Mouse (Mus musculus) heart, postnatal 10 days (tissue): ENCODE results near the gene A630095N17Rik. TPM values are rescaled to one million over a fixed set of nuclear protein-coding genes. Genes with fewer than 3 reads are reported as not detected.
"Not testable (repeated sequence)": the region's sequence is repeated elsewhere in the genome, so short reads cannot be mapped to it uniquely, and the experiment has no call there.

Source experiments
- DNase-seq, 2 experiments: peaks; one replicate each; pipeline ENCODE4 v3.0.0; 2021
- intact Hi-C: fragments of 180-260 bp; cut with DNase I; formaldehyde crosslinking; loops from one replicate; pipeline ENCODE4 v1.15.1; 2025
- total RNA-seq, 2 experiments: library from RNA; stranded (reverse); gene quantifications; 2 replicates each; pipeline ENCODE4 v1.2.3; 2021

Gene A630095N17Rik
- total RNA-seq, 2 experiments from 2014 or later: not detected

GRCm38 (mm10) chr1:75244836-75245235, 12.9 kb upstream of the A630095N17Rik start:
- DNase-seq: peak; percentile 62 to 73
- intact Hi-C loops: no loop called here

- DNase-seq: no peak
- intact Hi-C loops: no loop called here
Measured at GRCm38 (mm10) chr1:75244175-75244826, 12.4 kb upstream of the A630095N17Rik start.

- intact Hi-C loops: no loop called here
- DNase-seq: no peak
Measured at GRCm38 (mm10) chr1:75243411-75243810, 11.5 kb upstream of the A630095N17Rik start.

GRCm38 (mm10) chr1:75239591-75239990, 7.7 kb upstream of the A630095N17Rik start:
- intact Hi-C loops: no loop called here
- peak; percentile 65 to 73 for DNase-seq

DNA sequence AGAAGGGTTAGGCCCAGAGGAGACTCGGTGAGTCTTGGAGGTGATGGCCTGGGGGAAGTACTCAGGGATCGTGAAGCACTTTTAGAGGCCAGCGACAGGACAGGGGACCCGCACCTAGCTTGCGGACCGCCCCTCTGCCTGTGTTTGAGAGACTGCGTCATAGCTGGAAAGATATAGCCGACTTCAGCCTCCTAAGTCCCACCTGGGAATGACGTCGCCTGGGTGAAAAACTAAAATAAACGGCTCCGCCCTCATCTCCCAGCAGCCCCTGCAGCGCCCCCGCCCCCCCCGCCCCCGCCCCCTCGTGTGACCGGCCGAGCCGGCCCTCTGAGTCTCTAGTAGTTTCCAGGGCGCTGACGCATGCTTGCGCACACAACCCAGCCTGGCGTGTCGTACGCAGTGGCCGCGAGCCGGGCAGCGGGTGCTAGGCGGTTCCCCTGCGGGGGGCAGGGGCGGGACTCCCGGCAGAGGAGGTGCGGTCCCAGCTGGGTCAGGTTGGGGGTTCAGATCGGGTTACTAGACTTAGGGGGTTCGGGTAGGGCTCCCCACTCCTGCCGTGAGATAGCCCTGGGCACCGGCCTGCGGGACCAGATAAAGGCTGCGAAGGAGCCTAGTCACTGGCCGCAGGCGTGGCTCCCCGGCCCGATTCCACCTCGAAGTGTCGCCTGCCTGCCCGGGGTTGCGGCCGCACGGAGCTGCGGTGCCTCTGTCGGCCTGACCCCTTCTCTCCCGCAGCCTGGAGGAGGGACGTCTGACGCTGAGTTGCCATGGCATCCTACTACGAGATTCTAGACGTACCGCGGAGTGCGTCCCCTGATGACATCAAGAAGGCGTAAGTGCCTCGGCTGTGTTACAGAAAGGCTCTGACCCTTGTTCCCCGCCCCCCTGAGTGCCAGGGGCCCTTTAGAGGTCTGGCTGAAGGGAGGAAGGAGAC, 4.5 kb upstream of the A630095N17Rik start, which contains the start of gene Dnajb2:
TSS of gene Dnajb2 (plus strand) at position 290 of the 934 bp plus-strand sequence.
- intact Hi-C loops: no loop called here
- peak; percentile 91 to 93 for DNase-seq

GRCm38 (mm10) chr1:75234606-75235005, 2.7 kb upstream of the A630095N17Rik start:
- intact Hi-C loops: loop anchor here (1.0 to 2.0 kb wide), 2 partner anchors 16 to 17 kb away; partner anchors contain the start of gene Tuba4a

GRCm38 (mm10) chr1:75232489-75232888, 587 bp upstream of the A630095N17Rik start:
- DNase-seq, intact Hi-C loops: not testable (repeated sequence)

More at GRCm38 (mm10) chr1:75234606-75235005, 2.7 kb upstream of the A630095N17Rik start:
- peak; percentile 75 to 79 for DNase-seq

DNA sequence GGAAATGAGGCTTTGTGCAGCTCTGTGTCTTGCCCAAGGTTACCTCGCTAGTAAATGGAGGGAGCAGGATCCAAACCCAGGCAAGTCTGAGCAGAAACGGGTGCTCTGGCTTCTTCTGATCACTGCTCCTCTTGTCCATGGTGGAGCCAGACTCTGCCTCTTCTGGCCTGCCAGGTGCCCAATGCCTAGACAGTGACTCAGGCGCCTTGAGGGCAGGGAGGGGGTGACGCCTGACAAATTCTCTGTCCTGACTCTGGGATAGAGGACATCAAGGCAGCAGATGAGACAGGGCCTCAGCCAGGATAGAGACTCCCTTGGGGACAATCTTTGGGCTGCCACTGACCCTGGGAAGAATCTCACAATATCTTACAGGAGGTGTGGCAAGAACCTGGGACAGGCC, 678 bp downstream of the A630095N17Rik start:
- intact Hi-C loops: no loop called here
- no peak for DNase-seq

- intact Hi-C loops: no loop called here
- no peak for DNase-seq
Measured at GRCm38 (mm10) chr1:75230335-75230994, 1.4 kb downstream of the A630095N17Rik start.

DNA sequence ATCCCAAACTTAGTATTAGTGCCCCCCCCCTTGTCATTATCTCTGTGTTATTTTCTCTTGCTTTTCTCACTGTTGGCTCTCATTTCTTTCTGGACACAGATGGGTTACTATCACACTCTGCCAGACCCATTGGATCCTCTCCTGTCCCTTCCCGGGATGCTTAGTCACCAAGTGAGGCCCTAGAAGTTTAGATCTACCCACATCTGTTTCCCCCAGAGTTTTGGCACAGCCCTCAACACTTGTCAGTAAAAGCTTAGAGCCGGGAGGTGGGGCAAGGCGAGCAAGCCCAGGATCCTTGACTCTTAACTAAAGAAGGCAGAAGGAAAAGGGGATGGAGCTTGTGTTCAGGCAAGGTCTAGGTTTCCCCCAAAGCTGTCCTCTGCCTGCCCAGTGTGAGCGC, 2.7 kb downstream of the A630095N17Rik start:
- intact Hi-C loops: no loop called here
- no peak for DNase-seq

DNA sequence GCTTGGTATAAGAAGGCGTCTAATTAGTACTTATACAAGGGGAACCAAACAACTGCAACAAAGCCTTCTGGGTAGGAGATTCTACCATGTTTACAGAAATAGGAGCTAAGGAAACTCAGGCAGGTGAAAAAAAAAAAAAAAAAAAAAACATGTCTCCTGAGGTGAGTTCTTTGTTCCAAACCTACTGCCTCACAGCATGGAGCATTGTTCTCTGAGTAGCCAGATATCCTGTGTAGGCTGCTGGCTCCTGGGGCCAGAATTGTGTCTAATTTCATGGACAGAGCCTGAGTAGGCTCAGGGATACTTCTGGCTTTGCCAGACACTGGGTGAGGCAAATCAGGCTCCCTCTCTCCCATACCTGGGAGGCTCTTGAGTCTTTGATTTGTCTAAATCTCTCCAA, 4.2 kb downstream of the A630095N17Rik start:
- DNase-seq: no peak
- intact Hi-C loops: no loop called here

DNA sequence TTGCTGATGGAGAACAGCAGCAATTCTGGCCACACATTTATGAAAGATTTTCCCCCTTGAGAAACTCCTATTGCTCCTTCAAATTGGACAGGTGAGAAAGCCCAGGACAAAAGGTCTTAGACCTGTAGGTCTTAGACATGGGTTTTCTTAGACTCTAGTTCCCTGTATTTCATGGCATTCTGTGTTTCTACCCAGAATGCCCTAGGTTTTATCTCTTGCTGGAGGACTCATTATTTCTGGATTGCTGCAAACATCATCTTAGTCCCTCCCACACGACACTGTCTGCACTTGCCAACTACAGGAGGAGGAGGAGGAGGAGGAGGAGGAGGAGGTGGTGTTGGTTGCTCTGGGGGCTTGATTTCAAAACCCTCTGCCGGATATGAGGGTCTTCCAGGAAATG, 5.8 kb downstream of the A630095N17Rik start:
- DNase-seq: no peak
- intact Hi-C loops: no loop called here

DNA sequence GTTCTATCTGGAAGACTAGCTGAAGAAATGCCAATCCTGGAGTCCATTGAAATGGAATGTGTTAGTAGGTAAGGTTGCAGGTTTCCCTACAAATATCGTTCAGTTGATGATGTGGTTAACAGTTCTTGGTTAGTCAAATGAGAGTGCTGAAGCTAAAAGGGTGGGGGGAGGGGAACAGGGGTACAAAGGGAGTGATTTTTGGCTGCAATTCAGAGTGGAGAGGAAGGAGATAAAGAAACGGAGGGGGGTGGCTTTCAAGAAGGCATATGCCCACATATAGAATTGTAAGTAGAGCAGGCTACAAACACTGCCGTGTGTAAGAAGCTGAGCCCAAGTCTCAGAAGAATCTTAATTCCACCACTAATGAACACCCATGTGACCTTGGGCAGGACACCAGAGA, 6.4 kb downstream of the A630095N17Rik start:
- intact Hi-C loops: no loop called here
- no peak for DNase-seq

DNA sequence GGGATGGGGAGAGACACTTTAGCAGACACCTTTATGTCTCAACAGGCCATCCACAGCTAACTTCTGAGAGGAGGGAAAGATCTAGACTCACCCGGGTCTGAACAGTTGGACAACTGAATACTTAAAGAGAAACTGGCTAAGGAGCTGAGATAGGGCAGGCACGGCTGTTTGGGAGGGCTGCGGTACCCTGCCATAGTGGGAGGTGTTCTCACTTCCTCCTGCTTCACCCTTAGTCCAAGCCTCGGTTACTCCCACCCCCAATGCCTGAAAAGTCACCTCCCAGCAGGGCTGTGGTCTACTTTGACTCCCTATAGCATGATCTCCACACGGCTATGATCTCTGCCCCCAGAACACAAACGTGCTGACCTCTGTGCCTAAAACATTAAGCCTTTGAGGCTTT, 8.4 kb downstream of the A630095N17Rik start:
- intact Hi-C loops: no loop called here

GRCm38 (mm10) chr1:75222926-75223325, 9.0 kb downstream of the A630095N17Rik start:
- intact Hi-C loops: no loop called here

More for the DNA sequence above, 8.4 kb downstream of the A630095N17Rik start:
- no peak for DNase-seq

DNA sequence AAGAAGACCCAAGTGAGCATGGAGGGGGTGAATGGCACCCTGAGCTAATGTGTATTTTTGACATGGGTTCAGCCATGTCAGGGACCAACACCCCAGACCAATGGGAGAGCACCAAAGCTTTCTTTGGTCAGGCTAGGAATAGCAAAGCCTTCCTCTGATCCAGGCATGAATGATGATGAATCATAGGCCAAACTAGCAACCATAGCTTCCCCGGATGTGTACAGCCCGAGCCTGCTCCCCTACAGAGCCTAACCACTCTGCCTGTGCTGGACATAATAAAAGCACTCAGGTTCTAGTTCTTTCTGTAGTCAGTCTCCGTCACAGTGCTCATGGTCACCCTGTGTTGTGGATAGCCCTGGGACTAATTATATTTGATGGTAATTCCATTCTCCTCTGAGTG, 10.4 kb downstream of the A630095N17Rik start:
- intact Hi-C loops: no loop called here
- DNase-seq: no peak

More at GRCm38 (mm10) chr1:75222926-75223325, 9.0 kb downstream of the A630095N17Rik start:
- DNase-seq: no peak

DNA sequence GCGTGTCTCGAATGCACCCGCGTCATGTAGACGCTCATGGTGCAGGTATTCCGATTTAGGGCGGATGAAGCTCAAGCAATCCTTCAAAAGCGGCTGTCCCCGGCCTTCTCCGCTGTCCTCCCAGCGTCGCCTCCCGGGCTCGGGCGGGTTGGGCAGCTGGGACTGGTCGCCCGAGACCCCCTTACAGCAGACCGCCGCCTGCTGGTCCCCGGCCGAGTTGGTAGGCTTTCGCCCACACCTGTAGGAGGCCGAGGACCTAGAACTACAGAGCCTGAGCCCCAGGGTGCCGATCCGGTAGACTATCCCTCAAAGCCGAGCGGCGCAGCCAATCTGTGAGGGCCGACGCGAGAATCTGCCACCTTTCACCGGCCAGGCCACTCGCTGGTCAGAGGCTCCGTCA, 12.4 kb downstream of the A630095N17Rik start, which contains the start of gene Tuba4a:
TSS of gene Tuba4a (minus strand) at position 335 of the 400 bp plus-strand sequence.
- intact Hi-C loops: loop anchor here (2.0 kb wide), 1 partner anchor 15 kb away; no protein-coding TSS in a partner anchor
- DNase-seq: peak in 1 of 2 experiments; percentile 33

DNA sequence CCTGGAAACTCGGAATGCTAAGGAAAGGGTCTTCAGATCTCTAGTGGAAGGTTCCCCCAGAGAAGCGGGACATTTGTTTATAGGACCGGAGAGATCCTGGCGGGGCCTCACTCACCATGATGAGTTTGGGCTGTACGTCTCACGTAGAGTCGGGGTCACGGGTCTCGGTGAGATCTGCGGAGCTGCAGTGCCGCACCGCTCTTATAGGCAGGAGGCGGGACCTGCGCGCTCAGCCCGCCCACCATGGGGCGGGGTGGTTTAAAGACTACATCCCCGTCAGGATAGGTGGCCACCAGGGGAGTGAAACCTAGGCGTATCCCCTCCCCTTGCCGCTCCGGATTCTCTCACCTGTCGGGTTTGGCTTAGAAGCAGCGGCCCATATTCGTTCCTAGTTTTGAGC, 12.8 kb downstream of the A630095N17Rik start:
- intact Hi-C loops: loop anchor here (2.0 kb wide), 1 partner anchor 16 kb away; no protein-coding TSS in a partner anchor
- peak; percentile 91 to 92 for DNase-seq

- intact Hi-C loops: loop anchor here (2.0 kb wide), 1 partner anchor 16 kb away; no protein-coding TSS in a partner anchor
- DNase-seq: peak; percentile 84 to 87
Measured at GRCm38 (mm10) chr1:75218227-75219001, 13.5 kb downstream of the A630095N17Rik start.

- DNase-seq: peak in 1 of 2 experiments; percentile 36
- intact Hi-C loops: loop anchor here (2.0 kb wide), 1 partner anchor 17 kb away; no protein-coding TSS in a partner anchor
Measured at GRCm38 (mm10) chr1:75217893-75218226, 14.0 kb downstream of the A630095N17Rik start.
